Mouse (Mus musculus) limb, embryonic 13.5 days (tissue): ENCODE measurements around the gene Selenow. TPM values are rescaled to one million over a fixed set of nuclear protein-coding genes. Genes with fewer than 3 reads are reported as not detected.

Source experiments
- ATAC-seq: fragments of 200-750 bp; cut with Nextera tagmentation; 2 replicates; pipeline ENCODE4 v1.8.0; 2017; ENCODE audit warnings: low read depth, moderate number of reproducible peaks, moderate TSS enrichment; ENCODE audit not compliant: low FRiP score
- H3K27ac ChIP-seq: fragments of 300-500 bp; sonication (generic); 2 replicates; pipeline ENCODE4 v1.5.1; 2015; ENCODE audit warnings: inconsistent platforms, mild to moderate bottlenecking, moderate library complexity
- H3K27me3 ChIP-seq: fragments of 300-500 bp; sonication (generic); 2 replicates; pipeline ENCODE4 v1.6.1; 2015; ENCODE audit warnings: mild to moderate bottlenecking, inconsistent platforms
- H3K36me3 ChIP-seq: fragments of 300-500 bp; sonication (generic); 2 replicates; pipeline ENCODE4 v1.6.1; 2015; ENCODE audit warnings: inconsistent platforms, mild to moderate bottlenecking, moderate library complexity
- H3K4me1 ChIP-seq: fragments of 300-500 bp; sonication (generic); 2 replicates; pipeline ENCODE4 v1.6.1; 2015; ENCODE audit warnings: inconsistent platforms
- H3K4me2 ChIP-seq: fragments of 300-500 bp; sonication (generic); replicated peaks from 2 replicates; pipeline ENCODE4 v1.6.1; 2015; ENCODE audit warnings: inconsistent platforms, mild to moderate bottlenecking, moderate library complexity
- H3K4me3 ChIP-seq: fragments of 300-500 bp; sonication (generic); 2 replicates; pipeline ENCODE4 v1.5.1; 2015; ENCODE audit warnings: moderate library complexity, mild to moderate bottlenecking, inconsistent platforms
- H3K9ac ChIP-seq: fragments of 300-500 bp; sonication (generic); 2 replicates; pipeline ENCODE4 v1.6.1; 2015; ENCODE audit warnings: mild to moderate bottlenecking, inconsistent platforms
- H3K9me3 ChIP-seq: fragments of 300-500 bp; sonication (generic); 2 replicates; pipeline ENCODE4 v1.6.1; 2016; ENCODE audit warnings: inconsistent platforms
- WGBS: fragments of 180-500 bp; shearing (Covaris S2); methylation state at CpG from one replicate; pipeline ENCODE4 v1.1.7; 2015; 5-methylcytosine and 5-hydroxymethylcytosine counted together
- polyA plus RNA-seq: library from polyadenylated mRNA; unstranded; fragments of >200 nt; fragmentation: Nextera tagmentation; extraction: Ambion mirVana; gene quantifications from 2 replicates; pipeline ENCODE4 v1.2.1, GENCODE M21; 2015

Gene Selenow
- 943 and 963 TPM in 2 replicates for polyA plus RNA-seq

DNA sequence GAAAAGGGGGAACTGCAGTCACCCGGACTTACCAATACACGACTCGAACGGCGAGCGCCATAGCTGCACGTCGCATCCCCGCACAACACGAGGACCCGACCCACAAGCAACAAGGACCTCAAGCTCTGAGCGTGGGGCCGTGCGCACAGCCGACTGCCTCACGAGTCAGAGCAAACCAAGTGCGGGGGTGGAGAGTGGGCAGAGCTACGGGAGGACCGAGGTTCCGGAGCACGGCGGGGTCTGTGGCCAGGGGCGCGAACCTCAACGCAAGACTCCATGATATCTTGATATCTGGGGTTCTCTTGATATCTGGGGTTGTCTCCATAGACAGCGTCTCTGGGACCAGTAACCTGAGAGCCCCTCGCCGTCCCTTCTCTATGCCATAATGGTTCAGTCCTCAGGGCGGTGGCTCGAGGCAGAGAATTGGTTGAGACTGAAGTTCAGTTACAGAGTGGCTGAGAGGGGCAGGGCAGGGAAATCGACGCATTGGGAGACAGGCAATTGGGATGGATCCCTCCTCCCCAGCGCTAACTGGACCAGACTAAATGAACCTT, at the start of gene Selenow:
Gene Selenow (minus strand): TSS at position 183 of the 554 bp plus-strand sequence.
- Histone ChIP-seq H3K9ac (peak within 1 kb of the TSS; percentile 80), H3K9me3 (no peaks in the 10 kb centered on the region), H3K4me2 (peak within 1 kb of the TSS; percentile 76), H3K4me1 (peaks cover 24% of the 10 kb centered on the region), H3K4me3 (peak within 1 kb of the TSS; percentile 77), H3K27ac (peak within 1 kb of the TSS; percentile 81), H3K36me3 (peaks cover 30% of the 10 kb centered on the region), H3K27me3 (no peaks in the 10 kb centered on the region)
- peak; percentile 97 for ATAC-seq
- WGBS: under 1% methylated on average over 33 of the region's 33 CpGs

DNA sequence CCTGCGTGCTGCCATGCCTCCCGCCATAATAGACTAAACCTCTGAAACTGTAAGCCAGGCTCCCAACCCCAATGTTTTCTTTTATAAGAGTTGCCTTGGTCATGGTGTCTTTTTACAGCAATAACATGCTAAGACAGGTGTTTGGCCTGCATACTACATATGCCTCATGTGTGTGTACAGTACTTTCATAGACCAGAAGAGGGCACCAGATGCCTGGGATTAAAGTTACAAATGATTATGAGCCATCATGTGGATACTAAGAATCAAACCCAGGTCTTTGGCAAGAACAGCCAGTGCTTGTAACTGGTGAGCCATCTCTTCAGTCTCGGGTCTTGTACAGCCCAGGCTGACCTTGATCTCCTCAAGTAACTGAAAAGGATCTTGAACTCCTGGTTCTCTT, 47.5 kb upstream of the Selenow start:
- Histone ChIP-seq H3K27me3 (no peaks in the 10 kb centered on the region), H3K9me3 (no peaks in the 10 kb centered on the region), H3K9ac (no peak overlapping the region), H3K4me3 (no peak overlapping the region), H3K4me2 (no peak overlapping the region), H3K4me1 (no peaks in the 10 kb centered on the region), H3K36me3 (peaks cover 50% of the 10 kb centered on the region), H3K27ac (no peak overlapping the region)
- 73% methylated on average over 3 of the region's 3 CpGs for WGBS
- ATAC-seq: no peak

DNA sequence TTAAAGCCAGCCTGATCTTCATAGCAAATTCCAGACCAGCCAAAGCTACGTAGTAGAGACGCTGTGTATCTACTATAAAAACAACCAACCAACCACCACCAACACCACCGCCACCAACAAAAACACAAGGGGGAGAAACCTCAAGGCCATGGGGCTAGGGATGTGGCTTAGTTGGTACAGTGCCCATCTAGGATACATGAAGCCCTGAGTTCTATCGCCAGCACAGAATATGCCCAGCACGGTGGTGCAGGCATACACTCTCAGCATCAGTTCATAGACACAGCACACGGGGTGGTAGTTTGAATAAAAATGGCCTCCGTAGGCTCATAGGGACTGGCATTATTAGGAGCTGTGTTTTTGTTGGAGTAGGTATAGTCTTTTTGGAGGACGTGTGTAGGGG, 46.1 kb upstream of the Selenow start:
- no peak overlapping the region for H3K9ac ChIP-seq
- H3K4me3 ChIP-seq: no peak overlapping the region
- no peaks in the 10 kb centered on the region for H3K9me3 ChIP-seq
- no peak for ATAC-seq
- WGBS: 84% methylated on average over 8 of the region's 8 CpGs
- peaks cover 9% of the 10 kb centered on the region for H3K4me1 ChIP-seq
- H3K36me3 ChIP-seq: peaks cover 37% of the 10 kb centered on the region
- H3K27ac ChIP-seq: no peak overlapping the region
- no peaks in the 10 kb centered on the region for H3K27me3 ChIP-seq
- H3K4me2 ChIP-seq: no peak overlapping the region

DNA sequence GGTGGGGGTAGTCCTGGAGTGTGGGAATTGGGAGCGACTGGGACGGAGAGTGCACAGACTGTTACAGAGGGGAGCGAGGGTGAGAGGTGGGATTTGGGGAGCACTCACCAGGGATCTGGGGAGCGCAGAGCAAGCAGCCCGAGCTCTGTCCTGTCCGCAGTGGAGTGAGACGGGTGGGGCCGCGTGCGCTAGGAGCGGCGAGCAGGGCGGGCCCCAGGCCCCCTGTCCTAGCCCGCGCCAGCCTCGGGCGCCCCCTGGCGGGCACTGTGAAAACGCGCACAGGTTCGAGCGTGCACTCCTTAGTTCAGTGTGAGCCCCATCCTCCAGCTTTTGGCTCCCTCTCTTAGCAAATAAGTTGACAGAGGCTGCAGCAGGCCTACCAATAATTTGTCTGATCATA, 45.1 kb upstream of the Selenow start, which contains the start of gene Ehd2:
Gene Ehd2 (minus strand): TSS at position 256 of the 400 bp plus-strand sequence.
- H3K36me3 ChIP-seq: peaks cover 26% of the 10 kb centered on the region
- no peak within 1 kb of the TSS; the same call in 1 of the 2 replicates for H3K27ac ChIP-seq
- peak; percentile 79 for ATAC-seq
- peak within 1 kb of the TSS; percentile 66 for H3K9ac ChIP-seq
- H3K4me3 ChIP-seq: peak within 1 kb of the TSS; percentile 49
- WGBS: under 1% methylated on average over 21 of the region's 22 CpGs
- no peaks in the 10 kb centered on the region for H3K27me3 ChIP-seq
- peak within 1 kb of the TSS; percentile 65 for H3K4me2 ChIP-seq
- peaks cover 19% of the 10 kb centered on the region for H3K4me1 ChIP-seq
- H3K9me3 ChIP-seq: no peaks in the 10 kb centered on the region

DNA sequence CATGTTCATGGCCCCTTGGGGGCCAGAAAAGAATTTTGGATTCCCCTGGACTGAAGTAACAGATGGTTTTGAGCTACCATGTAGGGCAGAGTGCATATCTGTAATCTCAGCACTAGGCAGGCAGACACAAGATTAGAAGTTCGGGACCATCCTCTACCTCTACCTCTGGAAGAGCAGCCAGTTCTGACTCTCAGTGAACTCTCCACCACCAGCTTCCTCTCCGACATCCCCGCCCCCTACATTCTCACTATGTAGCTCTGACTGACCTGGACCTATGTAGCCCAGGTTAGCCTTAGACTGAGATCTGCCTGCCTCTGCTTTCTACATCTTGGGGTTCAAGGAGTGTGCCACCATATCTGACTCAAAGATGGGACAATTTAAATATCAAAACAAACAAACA, 44.3 kb upstream of the Selenow start:
- H3K27ac ChIP-seq: no peak overlapping the region
- no peaks in the 10 kb centered on the region for H3K9me3 ChIP-seq
- ATAC-seq: no peak
- no peaks in the 10 kb centered on the region for H3K27me3 ChIP-seq
- WGBS: 77% methylated on average over 3 of the region's 3 CpGs
- peak overlapping the region; percentile 49 for H3K4me3 ChIP-seq
- peak overlapping the region; percentile 65 for H3K4me2 ChIP-seq
- H3K36me3 ChIP-seq: peaks cover 18% of the 10 kb centered on the region
- H3K9ac ChIP-seq: no peak overlapping the region
- H3K4me1 ChIP-seq: peaks cover 27% of the 10 kb centered on the region

DNA sequence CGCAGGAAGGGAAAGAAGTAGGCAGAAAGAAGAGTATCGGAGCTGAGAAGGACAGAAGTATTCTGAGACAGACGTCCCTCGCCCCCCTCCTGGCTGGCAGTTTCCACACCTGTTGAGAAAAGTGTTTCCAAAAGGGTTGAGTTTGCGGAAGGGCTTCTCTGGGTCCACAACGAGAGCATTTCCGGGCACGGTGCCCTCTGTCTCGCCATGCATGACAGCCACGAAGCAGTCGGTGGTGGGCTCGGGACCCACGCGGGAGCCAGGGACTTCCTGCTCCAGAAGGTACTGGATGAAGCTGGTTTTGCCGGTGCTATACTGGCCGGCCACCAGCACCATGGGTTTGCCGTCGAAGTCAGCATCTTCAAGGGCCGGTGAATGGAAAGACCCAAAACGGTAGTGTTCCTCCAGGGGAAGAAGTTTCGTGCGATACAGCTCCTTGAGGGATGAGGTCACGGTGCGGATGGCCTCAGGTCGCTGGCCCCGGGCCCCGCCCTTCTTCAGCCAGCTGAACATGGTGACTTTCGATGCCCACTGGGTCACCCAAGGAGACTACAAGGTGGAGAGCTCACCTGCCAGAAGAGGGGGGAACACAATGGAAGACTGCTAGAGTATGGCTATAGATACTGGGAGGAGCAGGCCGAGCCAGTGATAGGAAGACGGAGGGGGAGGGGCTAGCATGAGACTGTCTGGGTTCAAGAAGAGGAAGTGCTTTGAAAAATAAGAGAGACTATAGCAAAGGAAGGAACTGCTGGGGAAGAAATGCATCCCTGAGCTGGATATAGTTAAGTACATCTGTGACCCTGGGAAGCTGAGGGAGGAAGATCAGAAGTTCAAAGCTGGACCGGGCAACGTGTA, 41.8 kb upstream of the Selenow start:
- no peak for ATAC-seq
- no peak overlapping the region; the same call in 1 of the 2 replicates for H3K27ac ChIP-seq

DNA sequence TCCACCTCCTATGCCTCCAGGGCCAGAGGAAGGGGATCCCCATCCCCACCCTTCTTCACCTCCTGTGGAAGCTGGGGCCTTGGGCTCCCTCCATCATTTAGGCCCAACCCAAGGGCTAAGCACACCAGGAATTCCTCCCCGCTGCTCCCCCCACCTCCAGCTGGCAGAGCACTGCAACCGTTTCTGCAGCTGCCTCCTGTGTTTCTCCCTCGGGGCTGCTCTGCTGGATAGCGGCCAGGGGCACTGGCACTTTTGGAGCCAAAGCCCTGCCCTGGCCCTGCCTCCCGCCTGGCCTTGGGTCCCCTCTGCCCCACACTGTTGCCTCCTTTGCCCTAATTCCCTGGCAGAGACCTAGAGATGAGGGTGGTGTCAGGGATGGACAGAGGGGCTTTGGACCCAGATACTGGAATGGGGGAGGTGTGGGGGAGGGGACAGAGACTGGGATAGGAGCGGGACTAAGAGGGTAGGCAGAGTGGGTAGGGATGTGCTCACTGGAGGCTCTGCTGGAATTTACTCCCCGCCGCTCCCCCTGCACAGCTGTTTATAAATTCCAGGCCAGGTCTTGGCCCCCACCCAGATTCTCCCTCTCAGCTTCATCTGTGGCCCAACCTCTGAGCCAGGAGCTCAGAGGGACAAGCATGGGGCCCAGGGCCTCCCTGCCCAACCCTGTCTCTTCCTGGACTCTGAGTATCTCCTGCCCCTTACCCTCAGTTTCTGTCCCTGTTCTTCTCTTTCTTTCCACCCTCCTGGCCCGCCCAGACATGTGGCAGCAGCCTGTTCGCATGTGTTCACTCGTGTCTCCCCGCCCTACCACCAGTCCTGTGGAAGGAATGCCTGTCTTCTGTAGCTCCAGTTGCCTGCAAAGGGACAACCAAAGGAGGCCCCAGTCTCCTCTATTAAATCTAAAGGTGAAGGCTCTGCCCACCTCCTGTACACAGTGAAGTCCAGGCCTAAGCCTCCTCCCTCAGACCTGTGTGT, 40.4 kb upstream of the Selenow start:
- H3K27ac ChIP-seq: peak overlapping the region; percentile 92
- H3K9me3 ChIP-seq: no peaks in the 10 kb centered on the region
- H3K9ac ChIP-seq: peak overlapping the region; percentile 39; the same call in 1 of the 2 replicates
- peak overlapping the region; percentile 53 for H3K4me2 ChIP-seq
- H3K36me3 ChIP-seq: peaks cover 9% of the 10 kb centered on the region
- H3K4me3 ChIP-seq: no peak overlapping the region
- no peaks in the 10 kb centered on the region for H3K27me3 ChIP-seq
- WGBS: 22% methylated on average over 12 of the region's 12 CpGs
- peaks cover 32% of the 10 kb centered on the region for H3K4me1 ChIP-seq
- ATAC-seq: peak; percentile 73

More for the DNA sequence above, 41.8 kb upstream of the Selenow start:
- 84% methylated on average over 32 of the region's 32 CpGs for WGBS
- H3K27me3 ChIP-seq: no peaks in the 10 kb centered on the region
- no peak overlapping the region; the same call in 1 of the 2 replicates for H3K9ac ChIP-seq
- H3K36me3 ChIP-seq: no peaks in the 10 kb centered on the region
- 0 out of 2 replicates have a peak overlapping the region, but pooled peaks have one; percentile 11 for H3K4me2 ChIP-seq
- no peak overlapping the region for H3K4me3 ChIP-seq
- no peaks in the 10 kb centered on the region for H3K9me3 ChIP-seq
- H3K4me1 ChIP-seq: peaks cover 32% of the 10 kb centered on the region

GRCm38 (mm10) chr7:15961798-15962197, 39.6 kb upstream of the Selenow start:
- H3K27me3 ChIP-seq: no peaks in the 10 kb centered on the region
- WGBS: 81% methylated on average over 7 of the region's 7 CpGs
- H3K36me3 ChIP-seq: peaks cover 17% of the 10 kb centered on the region
- no peak for ATAC-seq
- peak overlapping the region; percentile 53 for H3K4me2 ChIP-seq
- peaks cover 32% of the 10 kb centered on the region for H3K4me1 ChIP-seq
- no peaks in the 10 kb centered on the region for H3K9me3 ChIP-seq
- H3K4me3 ChIP-seq: no peak overlapping the region
- H3K9ac ChIP-seq: peak overlapping the region; percentile 8; the same call in 1 of the 2 replicates
- peak overlapping the region; percentile 92 for H3K27ac ChIP-seq

DNA sequence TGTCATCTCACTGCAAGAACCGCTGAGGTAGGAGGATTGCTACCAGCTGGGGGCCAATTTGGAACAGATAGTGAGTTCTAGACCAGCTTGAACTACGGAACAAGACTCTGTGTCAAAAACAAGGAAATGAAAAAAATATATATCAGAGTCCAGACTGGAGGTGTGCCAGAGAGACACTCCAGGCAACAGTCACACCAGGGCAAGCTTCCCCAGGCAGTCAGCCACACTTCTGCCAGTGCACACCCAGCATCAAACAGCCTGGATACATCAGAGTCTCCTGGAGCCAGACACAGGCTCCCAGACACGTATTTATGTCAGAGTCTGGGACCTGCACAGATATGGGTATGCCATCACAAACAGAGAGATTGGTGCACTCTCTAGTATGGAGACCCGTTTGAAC, 39.0 kb upstream of the Selenow start:
- Histone ChIP-seq H3K9me3 (no peaks in the 10 kb centered on the region), H3K4me2 (no peak overlapping the region), H3K36me3 (peaks cover 22% of the 10 kb centered on the region), H3K9ac (no peak overlapping the region; the same call in 1 of the 2 replicates), H3K27me3 (peaks cover 3% of the 10 kb centered on the region; the same call in 1 of the 2 replicates), H3K27ac (peak overlapping the region; percentile 92), H3K4me1 (peaks cover 32% of the 10 kb centered on the region), H3K4me3 (no peak overlapping the region)
- 53% methylated on average over 4 of the region's 4 CpGs for WGBS
- no peak for ATAC-seq

GRCm38 (mm10) chr7:15960691-15961090, 38.5 kb upstream of the Selenow start:
- Histone ChIP-seq H3K4me1 (peaks cover 33% of the 10 kb centered on the region), H3K27ac (no peak overlapping the region), H3K9ac (no peak overlapping the region), H3K27me3 (peaks cover 8% of the 10 kb centered on the region), H3K36me3 (peaks cover 22% of the 10 kb centered on the region), H3K4me2 (no peak overlapping the region), H3K4me3 (no peak overlapping the region), H3K9me3 (no peaks in the 10 kb centered on the region)
- no peak for ATAC-seq
- WGBS: 50% methylated on average over 4 of the region's 4 CpGs

- H3K9ac ChIP-seq: no peak overlapping the region
- H3K36me3 ChIP-seq: peaks cover 44% of the 10 kb centered on the region
- no peak for ATAC-seq
- WGBS: 72% methylated on average over 5 of the region's 5 CpGs
- peaks cover 12% of the 10 kb centered on the region for H3K4me1 ChIP-seq
- peaks cover 23% of the 10 kb centered on the region for H3K27me3 ChIP-seq
- H3K27ac ChIP-seq: no peak overlapping the region; the same call in 1 of the 2 replicates
- no peak overlapping the region for H3K4me2 ChIP-seq
- H3K4me3 ChIP-seq: no peak overlapping the region
- 0 out of 2 replicates have a peak, but pooled peaks cover 5% of the 10 kb centered on the region for H3K9me3 ChIP-seq
These were observed 33.9 kb upstream of the Selenow start for GRCm38 (mm10) chr7:15956143-15956542.
